Mouse (Mus musculus) lung, adult 18-20 months (tissue): Measurements from ENCODE around the gene Foxp4.
A peak's percentile ranks its signal among the peaks of the same experiment; 100 is the strongest.

ENCODE experiments used
- DNase-seq, 2 experiments: peaks; one replicate each; pipeline ENCODE4 v3.0.0; 2022; ENCODE audit warnings: mixed read lengths in 2 of 2

Gene Foxp4

DNA sequence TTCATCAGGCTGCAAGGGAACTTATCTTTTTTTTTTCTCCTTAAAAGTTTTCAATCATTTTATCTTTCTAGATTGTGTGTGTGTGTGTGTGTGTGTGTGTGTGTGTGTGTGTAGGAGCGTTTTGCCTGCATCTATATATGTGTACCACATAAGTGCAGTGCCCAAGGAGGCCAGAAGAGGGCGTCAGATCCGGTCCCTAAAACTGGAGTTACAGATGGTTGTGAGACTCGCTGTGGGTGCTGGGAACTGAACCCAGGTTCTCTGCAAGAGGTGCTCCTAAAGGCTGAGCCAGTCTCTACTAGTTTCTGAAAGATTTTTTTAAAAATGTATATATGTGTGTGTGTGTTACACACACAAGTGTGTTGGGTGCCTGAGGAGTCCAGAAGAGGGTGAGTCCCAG, 5.0 kb upstream of the Foxp4 start:
- no peak for DNase-seq

DNA sequence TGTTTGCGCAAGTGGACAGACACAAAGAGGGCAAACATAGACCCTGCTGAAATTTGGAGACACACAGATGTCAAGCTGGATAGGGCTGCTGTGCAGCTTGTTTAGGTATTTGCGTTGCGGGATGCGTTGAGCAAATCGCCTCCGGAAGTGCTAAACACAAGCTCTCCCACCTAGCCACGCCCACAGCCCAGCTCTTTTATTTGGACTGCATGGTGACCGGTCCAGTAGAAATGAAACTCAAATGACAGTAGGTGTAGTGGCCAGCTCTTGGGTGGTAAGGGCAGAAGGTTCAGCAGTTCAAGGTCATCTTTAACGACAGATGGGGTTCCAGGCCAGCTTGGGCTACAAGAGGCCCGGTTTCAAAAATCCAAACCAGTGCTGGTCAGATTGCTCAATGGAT, 1.5 kb upstream of the Foxp4 start:
- DNase-seq = peak; percentile 30 to 60

GRCm38 (mm10) chr17:47925340-47925926, 988 bp upstream of the Foxp4 start:
- DNase-seq = no peak

GRCm38 (mm10) chr17:47923678-47924382, 615 bp downstream of the Foxp4 start:
- DNase-seq = peak; percentile 68 to 72

- peak; percentile 35 to 40 for DNase-seq
Observed at GRCm38 (mm10) chr17:47923011-47923677, 1.3 kb downstream of the Foxp4 start.

DNA sequence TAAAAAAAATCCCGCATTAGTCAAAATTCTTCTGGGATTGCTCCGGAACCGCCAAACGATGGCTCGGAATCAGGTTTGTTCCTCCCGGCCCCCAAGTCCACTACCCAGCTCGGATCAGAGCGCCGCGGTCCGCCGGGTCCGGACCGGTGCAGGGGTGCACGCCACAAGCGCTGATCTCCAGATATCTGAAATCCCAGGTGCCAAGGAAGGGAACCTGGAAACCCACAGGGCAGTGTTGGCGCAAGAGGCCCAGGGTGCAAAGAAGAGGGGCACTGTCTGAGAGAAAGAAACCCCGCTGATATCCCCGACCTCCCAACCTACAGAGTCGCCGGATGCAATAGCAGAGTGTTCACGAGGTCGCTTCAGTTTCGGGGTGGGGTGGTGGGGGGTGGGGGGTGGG, 1.9 kb downstream of the Foxp4 start:
- DNase-seq = no peak

DNA sequence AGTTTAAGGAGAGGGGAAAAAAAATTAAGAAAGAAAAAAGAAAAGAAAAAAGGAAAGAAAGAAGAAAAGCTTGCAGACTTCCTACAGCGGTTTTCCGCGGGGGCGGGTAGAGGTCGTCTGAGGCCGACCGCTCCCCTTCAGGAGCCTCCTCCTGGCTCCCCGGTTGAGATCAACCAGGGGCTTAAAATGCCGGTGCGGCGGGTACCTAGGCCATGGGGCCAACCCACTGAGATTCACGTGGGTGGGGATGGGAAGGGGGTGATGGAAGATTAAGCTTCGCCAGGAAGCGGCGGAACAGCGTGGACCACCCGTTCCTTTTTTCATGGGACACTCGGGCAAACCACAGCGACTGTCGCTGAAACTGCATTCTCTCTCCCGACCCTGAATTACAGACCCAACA, 2.3 kb downstream of the Foxp4 start:
- no peak for DNase-seq

DNA sequence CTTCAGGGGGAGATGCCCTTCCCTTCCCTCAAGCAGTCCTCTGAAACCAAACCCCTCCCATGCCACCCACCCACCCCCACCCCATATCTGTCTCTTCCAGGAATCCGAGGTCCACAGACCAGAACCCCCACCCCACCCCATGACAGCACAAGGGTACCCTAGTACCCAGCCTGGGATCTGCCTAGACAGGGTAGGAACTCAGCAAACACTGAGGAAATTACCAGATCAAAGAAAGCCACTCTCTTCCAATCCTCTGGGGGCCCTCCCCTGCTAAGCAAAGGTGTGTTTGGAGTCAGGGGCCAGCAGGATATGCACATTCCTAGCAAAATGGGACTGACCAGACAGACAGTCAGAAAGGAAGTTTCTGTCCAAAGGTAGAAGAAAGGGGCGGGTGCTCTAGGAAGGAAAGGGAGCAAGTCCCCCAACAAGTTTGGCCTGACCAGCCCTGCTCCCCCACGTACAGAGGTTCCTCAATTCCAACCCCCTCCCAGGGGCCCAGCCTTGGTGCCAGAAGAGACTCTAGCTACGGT, 3.2 kb downstream of the Foxp4 start:
- DNase-seq = no peak

DNA sequence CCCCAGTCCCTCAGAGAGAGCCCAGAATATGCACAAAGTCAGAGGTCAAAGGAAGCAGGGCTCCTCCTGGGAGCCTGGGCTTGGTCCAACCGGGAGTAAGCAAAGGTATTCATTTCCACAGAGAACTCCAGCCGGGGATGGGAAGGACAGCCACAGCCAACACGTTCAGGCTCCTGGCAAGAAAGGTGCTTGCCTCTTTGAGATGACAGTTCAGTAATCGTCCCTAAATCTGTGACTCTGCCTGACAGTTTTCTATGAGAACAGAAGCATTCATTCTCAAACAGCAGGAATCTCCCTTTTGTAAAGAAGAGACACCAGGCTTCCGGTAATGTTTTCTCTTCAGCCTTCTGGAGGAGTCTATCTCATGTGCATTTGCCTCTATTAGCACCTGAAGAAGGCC, 4.6 kb downstream of the Foxp4 start:
- DNase-seq = no peak

- no peak for DNase-seq
Observed at GRCm38 (mm10) chr17:47917907-47918306, 6.5 kb downstream of the Foxp4 start.

GRCm38 (mm10) chr17:47917212-47917611, 7.2 kb downstream of the Foxp4 start:
- DNase-seq = no peak

DNA sequence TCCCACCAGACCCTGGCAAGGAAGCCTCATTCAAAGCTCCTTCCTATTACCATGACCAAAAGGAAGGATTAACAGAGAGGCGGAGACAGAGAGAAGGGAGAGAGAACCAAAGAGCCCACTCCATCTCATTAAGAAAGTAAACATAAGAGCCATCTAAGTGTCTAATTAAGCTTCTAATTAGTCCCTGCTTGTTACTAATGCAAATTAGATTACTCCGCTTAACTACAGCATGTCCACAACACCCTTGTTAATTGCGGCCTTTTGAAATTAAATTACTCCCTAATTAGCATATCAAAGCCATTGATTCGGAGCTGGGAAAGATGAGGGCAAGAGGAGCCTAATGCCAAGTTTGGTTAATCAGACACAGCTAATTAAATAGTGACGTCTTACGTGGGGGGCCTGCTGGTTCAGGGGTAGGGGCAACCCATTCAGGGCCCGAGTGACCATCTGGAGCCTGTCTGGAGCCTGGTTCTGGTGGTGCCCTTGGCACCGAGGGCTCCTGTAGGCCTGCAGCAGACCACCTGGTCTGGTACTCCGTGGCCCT, 9.7 kb downstream of the Foxp4 start:
- no peak for DNase-seq

DNA sequence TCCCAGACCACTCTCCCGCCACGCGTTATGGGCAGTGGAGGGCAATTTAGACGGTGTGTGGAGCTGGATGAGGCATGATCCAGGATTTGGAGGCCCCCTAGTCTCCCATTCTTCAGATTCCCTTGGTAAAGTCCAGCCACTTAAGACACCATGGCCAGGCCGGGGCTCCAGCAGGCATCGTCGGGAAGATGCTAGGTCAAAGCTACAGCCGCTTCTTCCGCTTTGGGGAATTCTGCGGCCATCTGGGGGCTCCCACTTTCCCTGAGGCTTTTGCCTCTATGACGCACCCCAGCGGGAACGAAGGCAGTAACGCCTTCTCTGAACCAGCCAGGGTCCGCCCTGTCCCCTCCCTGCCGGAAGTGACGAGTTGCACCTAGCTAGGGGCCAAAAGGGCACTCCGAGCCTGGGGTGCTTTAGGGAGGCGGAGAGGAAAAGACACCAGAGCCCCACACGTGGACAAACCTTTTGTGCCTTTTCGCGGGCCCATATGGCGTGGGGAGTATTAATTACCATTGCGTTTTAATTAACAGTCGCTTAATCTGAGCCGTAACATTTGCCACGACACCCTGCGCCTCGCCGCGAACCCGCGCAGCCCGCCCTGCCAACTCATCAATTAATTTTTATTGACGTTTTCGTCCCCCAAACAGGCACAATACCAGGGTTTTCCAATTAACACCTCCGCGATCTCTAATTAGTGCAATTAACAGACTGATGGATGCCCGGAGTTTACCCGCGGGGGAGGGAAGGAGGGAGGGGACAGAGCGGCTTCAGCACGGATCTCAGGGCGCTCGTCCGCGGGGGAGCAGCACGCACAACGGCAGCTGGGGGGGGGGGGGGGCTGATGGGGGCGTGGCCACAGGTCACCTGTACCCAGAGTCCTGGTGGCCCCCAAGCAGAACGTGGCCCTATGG, 15.1 kb downstream of the Foxp4 start:
- peak; percentile 79 to 83 for DNase-seq

GRCm38 (mm10) chr17:47908079-47908478, 16.4 kb downstream of the Foxp4 start:
- DNase-seq = no peak

DNA sequence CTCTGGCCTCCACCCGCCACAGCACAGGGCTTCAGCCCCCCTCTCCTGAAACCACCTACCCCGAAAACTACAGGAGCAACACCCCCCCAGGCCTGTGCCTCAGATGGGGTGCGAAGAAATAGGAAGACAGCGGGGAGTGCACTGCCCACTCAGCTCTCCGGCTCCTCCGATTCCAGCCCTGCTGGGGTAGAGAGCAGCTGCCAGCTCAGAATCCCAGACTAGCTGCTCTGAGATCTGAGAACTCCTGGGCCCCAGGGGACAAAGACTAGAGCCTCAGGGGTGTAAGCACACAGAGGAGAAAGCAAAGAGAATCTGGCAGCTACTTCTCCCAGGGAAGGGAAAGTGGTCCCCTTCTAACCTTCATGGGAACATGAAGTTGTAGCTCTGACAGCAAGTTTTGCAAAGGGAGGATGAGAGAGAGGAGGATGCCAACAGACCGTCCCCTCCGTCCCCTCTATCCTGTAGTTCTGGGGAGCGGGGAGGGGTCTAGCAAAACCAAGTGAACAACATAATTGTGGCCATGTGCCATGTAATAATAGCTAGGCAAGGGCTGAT, 17.0 kb downstream of the Foxp4 start:
- no peak for DNase-seq

DNA sequence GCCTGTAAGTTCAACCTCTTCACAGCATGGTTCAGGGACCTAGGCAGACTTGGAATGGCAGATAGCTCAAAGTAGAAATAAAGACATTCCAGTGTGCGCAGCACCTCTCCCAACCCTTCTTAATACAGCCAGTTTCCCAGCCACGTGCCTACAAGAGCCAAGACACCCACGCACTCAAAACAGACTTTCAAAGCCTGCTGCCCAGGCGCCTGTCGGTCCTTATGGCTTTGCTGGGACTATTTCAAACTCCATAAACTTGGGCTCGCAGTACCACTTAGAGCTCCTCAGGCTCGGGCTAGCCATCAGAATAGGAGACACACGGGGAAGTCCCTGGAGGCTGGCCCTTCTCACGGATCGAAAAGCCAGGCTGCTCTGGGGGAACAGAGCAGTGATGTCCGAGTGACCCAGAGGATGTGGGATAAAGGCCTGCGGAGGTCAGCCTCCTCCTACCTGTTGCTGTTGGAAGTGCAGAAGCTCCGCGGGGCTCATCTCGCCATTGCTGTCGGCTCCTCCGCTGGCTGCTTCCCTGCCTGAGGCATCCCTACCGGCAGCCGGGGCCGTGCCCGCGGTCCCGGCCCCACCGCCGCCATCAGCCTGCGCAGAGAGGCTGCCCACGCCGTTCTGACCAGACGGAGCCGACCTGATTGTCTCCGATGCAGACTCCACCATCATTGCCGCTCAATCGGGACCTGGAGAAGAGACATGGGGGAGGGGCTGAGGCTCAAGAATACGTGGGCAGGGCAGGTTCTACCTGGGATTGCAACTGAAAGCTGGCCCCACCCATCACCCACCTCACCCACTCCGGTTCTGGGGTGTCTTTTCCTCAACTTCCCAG, 20.4 kb downstream of the Foxp4 start:
- DNase-seq = no peak

DNA sequence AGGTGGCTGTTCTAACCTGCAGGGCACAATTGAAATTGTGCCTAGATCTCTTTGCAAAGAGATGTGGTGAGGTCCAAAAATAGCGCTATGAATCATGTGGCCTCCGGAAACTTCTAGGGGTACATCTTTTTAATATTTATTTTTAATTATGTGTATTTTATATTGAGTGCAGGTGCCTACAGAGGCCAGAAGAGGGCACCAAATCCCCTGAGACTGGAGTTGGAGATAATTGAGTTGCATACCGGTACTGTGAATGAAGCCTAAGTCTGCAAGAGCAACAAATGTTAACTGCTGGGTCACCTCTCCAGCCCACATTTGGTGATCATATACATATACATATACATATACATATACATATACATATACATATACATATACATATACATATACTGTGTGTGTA, 22.7 kb downstream of the Foxp4 start:
- DNase-seq = no peak

DNA sequence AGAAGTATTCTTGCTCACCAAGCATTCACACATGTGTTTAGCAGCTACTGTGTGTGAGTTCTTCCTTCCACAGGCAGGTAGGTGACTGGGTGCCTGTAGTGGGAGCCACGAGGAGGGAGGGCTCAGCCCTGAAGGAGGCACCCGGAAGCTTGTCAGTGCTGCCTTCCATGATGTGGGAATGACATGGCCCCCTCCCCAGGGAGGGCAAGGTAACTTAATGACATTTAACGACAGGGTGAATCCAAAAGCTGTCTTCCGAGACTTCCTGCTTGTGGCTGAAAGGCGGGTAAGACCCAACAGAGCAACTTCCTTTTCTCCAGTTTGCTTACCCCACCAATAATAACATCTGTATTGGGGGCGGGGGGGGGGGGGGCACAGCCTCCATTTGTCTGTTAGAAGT, 23.7 kb downstream of the Foxp4 start:
- no peak for DNase-seq

DNA sequence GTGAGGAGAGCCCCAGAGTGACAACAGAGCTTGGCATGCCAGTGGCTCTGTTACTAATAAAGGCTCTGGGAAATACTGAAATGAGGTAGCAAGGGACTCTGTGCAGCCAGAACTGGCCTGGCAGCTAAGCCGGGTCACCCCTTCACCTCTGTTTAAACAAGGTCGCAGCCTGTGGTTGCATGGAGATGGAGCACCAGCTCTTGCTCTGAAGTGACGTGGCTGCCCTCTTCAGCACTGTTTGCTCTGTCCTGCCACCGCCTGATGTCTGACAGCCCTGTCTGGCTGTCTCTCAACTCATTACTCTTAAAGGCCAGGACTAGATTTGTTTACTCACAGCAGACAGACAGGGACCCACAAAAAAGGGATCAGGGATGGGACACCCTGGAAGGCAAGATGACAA, 25.3 kb downstream of the Foxp4 start:
- peak; percentile 87 to 91 for DNase-seq

- peak; percentile 49 to 68 for DNase-seq
Observed at GRCm38 (mm10) chr17:47897956-47898752, 26.3 kb downstream of the Foxp4 start.
